Mouse (Mus musculus) heart, embryonic 10.5 days (tissue): Measurements from ENCODE around the gene Ppm1h. TPM values are rescaled to one million over a fixed set of nuclear protein-coding genes. Genes with fewer than 3 reads are reported as not detected.
A peak's percentile ranks its signal among the peaks of the same experiment; 100 is the strongest.

Source experiments
- DNase-seq: peaks from one replicate; pipeline ENCODE4 v3.0.0-alpha.2; 2017; ENCODE audit warnings: low spot score
- H3K27ac ChIP-seq: fragments of 300-500 bp; sonication (generic); 2 replicates; pipeline ENCODE4 v1.5.1; 2016; ENCODE audit warnings: mild to moderate bottlenecking
- H3K27me3 ChIP-seq: fragments of 300-500 bp; sonication (generic); 2 replicates; pipeline ENCODE4 v1.6.1; 2016; ENCODE audit warnings: mild to moderate bottlenecking; ENCODE audit not compliant: poor library complexity, insufficient read depth, severe bottlenecking
- H3K36me3 ChIP-seq: fragments of 300-500 bp; sonication (generic); 2 replicates; pipeline ENCODE4 v1.6.1; 2016; ENCODE audit warnings: mild to moderate bottlenecking, moderate library complexity
- H3K4me1 ChIP-seq: fragments of 300-500 bp; sonication (generic); 2 replicates; pipeline ENCODE4 v1.6.1; 2016; ENCODE audit warnings: mild to moderate bottlenecking
- H3K4me3 ChIP-seq: fragments of 300-500 bp; sonication (generic); 2 replicates; pipeline ENCODE4 v1.5.1; 2016; ENCODE audit warnings: mild to moderate bottlenecking, moderate library complexity
- H3K9me3 ChIP-seq: fragments of 300-500 bp; sonication (generic); 2 replicates; pipeline ENCODE4 v1.6.1; 2016; ENCODE audit warnings: mild to moderate bottlenecking, moderate library complexity
- WGBS: fragments of 180-500 bp; shearing (Covaris S2); methylation state at CpG from one replicate; pipeline ENCODE4 v1.1.7; 2016; 5-methylcytosine and 5-hydroxymethylcytosine counted together
- polyA plus RNA-seq: library from polyadenylated mRNA; unstranded; fragments of >200 nt; fragmentation: Nextera tagmentation; extraction: Ambion mirVana; gene quantifications from 2 replicates; pipeline ENCODE4 v1.2.1, GENCODE M21; 2016

Gene Ppm1h
- polyA plus RNA-seq, 1 experiment from 2014 or later, result 2.3 TPM

DNA sequence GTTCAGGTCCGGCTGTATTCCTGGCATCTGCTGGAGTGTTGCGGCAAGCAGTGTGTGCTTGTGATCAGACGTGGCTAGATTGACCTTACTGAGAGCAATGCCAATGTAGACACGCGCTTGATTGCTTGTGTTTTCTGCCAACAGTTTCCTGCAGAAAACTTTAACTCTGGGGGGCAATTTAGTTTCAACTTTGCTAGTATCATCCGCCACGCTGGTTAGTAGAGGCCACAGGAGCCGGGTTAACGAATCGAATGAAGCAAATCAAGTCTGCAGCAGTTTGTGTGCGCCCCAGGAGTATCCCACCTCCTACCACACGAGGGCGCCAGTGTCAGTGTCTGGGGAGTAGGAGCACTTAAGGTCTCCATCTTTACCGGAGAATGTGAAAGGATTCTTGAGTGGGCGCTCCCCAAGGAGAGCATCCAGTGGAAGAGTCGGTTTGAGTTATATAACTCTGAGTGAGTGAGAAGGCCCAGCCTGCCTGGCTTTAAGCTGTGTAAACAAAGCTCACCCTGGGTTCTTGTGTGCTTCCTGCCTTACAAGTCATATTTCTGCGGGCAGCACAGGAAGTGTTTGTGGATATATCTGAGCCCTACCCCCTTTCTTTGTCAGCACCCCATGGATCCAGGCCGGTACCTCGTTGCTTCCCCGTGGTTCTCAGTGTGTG is 115.8 kb downstream of the Ppm1h start:
- WGBS, result 38% methylated on average over 20 of the region's 20 CpGs
- Histone ChIP-seq H3K4me1 (no peaks in the 10 kb centered on the region), H3K36me3 (no peaks in the 10 kb centered on the region), H3K9me3 (no peaks in the 10 kb centered on the region), H3K4me3 (no peak overlapping the region), H3K27ac (peak overlapping the region; percentile 42; the same call in 1 of the 2 replicates), H3K27me3 (no peaks in the 10 kb centered on the region)
- DNase-seq, result peak; percentile 87

DNA sequence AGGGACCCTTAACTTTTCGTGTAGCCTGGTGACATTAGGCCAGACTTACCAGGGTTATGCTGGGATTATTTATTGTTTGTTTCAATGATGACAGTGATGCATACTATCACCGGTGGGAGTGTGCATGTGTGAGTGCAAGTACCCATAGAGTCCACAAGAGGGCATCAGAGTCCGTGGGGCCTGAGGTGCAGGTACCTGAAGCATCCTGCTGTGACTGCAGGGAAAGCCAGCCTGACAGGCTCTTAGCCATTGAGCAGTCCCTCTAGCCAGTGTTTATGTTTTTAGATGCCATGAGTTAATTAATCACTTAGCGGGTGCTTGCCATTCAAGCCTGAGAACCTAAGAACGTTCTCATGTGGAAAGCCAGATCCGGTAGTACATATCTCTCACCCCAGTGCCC is 119.4 kb downstream of the Ppm1h start:
- no peak overlapping the region for H3K4me3 ChIP-seq
- H3K36me3 ChIP-seq, result no peaks in the 10 kb centered on the region
- no peaks in the 10 kb centered on the region for H3K27me3 ChIP-seq
- no peak for DNase-seq
- H3K27ac ChIP-seq, result no peak overlapping the region
- peaks cover 12% of the 10 kb centered on the region for H3K4me1 ChIP-seq
- no peaks in the 10 kb centered on the region for H3K9me3 ChIP-seq
- WGBS, result 78% methylated on average over 6 of the region's 6 CpGs

DNA sequence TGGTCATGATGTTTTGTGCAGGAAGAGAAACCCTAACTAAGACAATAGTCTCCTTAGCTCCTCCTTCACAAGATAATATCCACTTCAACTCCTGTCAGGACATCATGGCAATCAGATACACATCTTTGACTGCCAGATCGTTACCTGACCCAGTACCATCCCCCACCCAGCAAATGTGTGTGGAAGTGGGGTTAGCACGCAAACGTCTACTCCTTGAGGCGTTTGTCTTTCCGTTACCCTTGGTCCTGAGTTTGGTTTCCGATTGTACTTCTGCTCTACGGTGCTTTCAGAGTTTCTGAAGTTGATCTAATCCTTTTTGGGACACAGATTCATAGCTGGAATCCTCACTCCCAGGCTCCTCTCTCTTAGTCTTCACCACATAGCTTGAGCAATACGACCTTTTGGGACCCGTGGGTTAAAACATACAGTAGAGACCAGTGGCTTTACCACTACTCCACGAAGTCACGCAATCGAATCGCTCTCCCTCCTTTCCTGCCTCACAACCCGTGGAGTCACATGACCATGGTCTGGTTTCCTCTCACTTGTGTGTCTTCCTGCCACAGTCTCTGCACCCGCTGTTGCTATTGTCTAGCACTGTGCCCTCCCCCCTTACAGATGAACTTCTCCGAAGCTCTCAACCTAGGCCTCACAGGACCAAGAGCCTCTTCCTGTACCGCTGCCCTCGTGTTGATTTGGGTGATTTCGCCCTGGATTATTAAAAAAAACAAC is 121.6 kb downstream of the Ppm1h start:
- Histone ChIP-seq H3K36me3 (no peaks in the 10 kb centered on the region), H3K4me1 (peaks cover 12% of the 10 kb centered on the region), H3K9me3 (no peaks in the 10 kb centered on the region), H3K4me3 (no peak overlapping the region), H3K27ac (no peak overlapping the region), H3K27me3 (no peaks in the 10 kb centered on the region)
- WGBS, result 76% methylated on average over 19 of the region's 19 CpGs
- DNase-seq, result no peak

DNA sequence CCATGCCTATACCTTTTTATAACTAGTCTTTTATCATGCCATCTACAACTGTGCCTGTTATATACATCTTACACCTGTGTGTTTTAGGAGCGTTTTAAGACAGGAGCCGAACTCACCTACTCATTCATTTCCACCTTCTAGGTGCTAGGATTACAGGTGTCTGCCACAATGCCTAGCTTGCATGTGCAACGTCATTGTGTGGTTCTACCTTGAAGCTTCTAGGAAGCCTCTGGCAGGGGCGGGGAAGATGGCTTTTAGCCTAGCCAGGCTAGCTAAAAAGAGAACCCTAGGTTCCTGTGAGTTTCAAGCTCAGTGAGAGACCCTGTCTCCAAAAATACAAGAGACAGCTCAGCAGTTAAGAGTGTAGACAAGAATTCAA is 122.2 kb downstream of the Ppm1h start:
- no peak for DNase-seq
- no peaks in the 10 kb centered on the region for H3K9me3 ChIP-seq
- H3K36me3 ChIP-seq, result no peaks in the 10 kb centered on the region
- no peaks in the 10 kb centered on the region for H3K27me3 ChIP-seq
- 80% methylated on average over 4 of the region's 4 CpGs for WGBS
- no peak overlapping the region for H3K4me3 ChIP-seq
- no peak overlapping the region for H3K27ac ChIP-seq
- H3K4me1 ChIP-seq, result peaks cover 12% of the 10 kb centered on the region

DNA sequence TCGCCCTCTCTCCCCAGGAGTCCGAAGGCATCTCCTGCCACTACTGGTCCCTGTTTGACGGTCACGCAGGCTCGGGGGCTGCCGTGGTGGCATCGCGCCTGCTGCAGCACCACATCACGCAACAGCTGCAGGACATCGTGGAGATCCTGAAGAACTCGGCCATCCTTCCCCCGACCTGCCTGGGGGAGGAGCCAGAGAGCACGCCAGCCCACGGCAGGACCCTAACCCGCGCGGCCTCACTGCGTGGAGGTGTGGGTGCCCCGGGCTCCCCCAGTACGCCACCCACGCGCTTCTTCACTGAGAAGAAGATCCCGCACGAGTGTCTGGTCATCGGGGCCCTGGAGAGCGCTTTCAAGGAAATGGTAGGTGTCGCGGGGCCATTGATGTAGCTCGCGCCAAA is 123.7 kb downstream of the Ppm1h start:
- peaks cover 13% of the 10 kb centered on the region for H3K4me1 ChIP-seq
- H3K36me3 ChIP-seq, result no peaks in the 10 kb centered on the region
- no peaks in the 10 kb centered on the region for H3K9me3 ChIP-seq
- no peaks in the 10 kb centered on the region for H3K27me3 ChIP-seq
- H3K4me3 ChIP-seq, result peak overlapping the region; percentile 53
- 0 out of 2 replicates have a peak overlapping the region, but pooled peaks have one; percentile 36 for H3K27ac ChIP-seq
- 27% methylated on average over 30 of the region's 30 CpGs for WGBS
- DNase-seq, result no peak

DNA sequence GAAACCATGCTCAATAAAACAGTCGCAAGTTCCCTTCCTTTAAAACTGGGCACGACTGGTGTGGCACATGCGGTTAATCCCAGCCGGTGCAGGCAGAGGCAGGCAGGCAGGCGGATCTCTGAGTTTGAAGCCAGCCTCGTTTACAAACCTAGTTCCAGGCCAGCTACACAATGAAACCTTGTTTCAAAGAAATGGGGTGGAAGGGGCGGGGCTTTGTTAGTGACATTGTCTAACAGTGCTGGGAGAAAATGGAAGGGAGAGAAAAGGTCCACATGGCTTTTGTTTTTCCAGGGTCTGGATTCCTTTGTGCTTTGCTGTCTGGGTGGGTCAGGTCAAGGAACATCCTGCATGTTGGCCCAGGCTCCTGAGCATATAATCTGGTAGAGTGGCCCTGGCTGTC is 124.3 kb downstream of the Ppm1h start:
- DNase-seq, result no peak
- Histone ChIP-seq H3K4me1 (peaks cover 18% of the 10 kb centered on the region), H3K27me3 (no peaks in the 10 kb centered on the region), H3K9me3 (no peaks in the 10 kb centered on the region), H3K4me3 (no peak overlapping the region), H3K36me3 (no peaks in the 10 kb centered on the region), H3K27ac (no peak overlapping the region)
- 66% methylated on average over 7 of the region's 7 CpGs for WGBS

DNA sequence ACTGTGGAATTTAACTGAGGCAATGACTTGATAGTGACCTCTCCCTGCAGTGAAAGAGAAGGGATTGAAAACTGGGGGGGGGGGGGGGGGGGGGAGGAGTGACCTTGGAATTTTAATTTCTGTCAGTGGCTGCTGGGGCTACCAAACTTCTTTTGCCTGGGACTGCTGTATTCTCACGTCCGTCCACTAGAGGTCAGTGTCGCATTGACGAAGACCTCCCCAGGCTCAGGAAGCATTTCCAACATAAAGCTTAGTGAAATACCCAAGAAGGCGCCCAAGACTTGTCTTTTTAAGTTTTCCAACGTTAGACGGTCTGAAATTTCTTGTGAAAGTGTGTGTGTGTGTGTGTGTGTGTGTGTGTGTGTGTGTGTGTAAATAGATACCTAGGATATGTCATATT is 125.3 kb downstream of the Ppm1h start:
- H3K27me3 ChIP-seq, result no peaks in the 10 kb centered on the region
- no peaks in the 10 kb centered on the region for H3K9me3 ChIP-seq
- DNase-seq, result peak; percentile 82
- no peak overlapping the region for H3K4me3 ChIP-seq
- H3K4me1 ChIP-seq, result peaks cover 24% of the 10 kb centered on the region
- no peaks in the 10 kb centered on the region for H3K36me3 ChIP-seq
- 8% methylated on average over 7 of the region's 7 CpGs for WGBS
- H3K27ac ChIP-seq, result no peak overlapping the region

DNA sequence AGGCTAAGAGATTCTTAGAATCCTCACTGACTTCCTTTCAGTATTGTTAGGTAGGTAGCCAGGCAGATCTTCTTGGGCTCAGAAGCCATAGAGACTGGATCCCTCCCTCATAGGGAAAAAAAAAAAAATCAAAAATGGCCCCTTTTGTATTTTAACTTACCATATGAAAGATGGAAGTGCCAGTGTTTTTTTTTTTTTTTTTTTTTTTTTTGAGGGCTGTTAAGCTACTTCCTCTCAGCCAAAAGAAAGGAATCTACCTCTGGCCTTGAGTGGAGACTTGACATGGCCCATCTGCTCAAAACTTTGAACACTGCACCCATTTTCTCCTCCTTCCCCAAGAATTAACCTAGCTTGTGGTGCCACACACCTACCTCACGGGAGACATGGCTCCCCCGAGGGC is 127.3 kb downstream of the Ppm1h start:
- H3K9me3 ChIP-seq, result no peaks in the 10 kb centered on the region
- H3K27me3 ChIP-seq, result no peaks in the 10 kb centered on the region
- no peak overlapping the region for H3K4me3 ChIP-seq
- no peak for DNase-seq
- H3K27ac ChIP-seq, result no peak overlapping the region
- H3K4me1 ChIP-seq, result peaks cover 24% of the 10 kb centered on the region
- no peaks in the 10 kb centered on the region for H3K36me3 ChIP-seq
- 65% methylated on average over 2 of the region's 2 CpGs for WGBS

DNA sequence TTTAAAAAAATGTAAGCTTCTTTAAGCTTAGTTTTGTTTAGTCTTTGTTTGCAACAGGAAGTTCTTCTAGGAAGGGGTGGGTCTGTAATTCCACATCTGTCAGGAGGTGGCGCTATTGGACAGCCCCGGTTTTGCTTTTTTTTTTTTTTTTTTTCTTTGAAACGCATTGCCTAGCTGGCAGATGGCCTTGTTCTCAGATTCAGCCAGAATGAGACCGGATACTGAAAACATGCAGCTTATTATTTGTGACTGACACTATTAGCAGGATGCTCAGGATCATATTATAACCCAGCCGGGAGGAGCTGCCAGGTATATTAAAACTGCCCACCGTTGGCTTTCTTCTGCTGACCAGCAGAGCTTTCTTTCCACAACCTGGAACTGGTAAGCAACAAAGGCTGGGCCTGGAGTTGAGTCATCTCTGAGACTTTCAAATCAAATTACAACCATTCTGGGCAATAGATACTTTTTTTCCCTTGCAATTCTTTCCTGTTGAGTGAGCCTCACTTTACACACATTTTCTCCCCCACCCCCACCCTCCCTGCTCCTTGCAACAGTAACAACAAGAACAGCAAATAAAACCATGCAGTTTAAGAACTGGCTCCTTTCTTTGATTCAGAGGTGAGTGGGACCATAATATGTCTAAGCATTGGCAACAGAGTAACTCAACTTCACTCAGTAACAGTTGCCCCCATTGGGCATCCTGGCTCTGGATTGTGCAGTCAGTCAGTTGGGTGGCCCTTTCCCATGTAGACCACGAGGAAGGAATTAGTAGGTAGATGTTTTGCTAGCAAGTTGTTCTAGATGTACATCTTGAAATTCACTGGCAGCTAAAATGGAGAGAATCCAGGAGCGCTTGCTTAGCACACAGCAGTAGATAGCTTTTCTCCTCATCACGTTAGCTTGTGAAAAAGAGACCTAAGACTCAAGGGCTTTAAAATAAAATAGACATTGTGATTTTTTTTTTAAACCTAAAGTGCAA is 128.9 kb downstream of the Ppm1h start:
- no peaks in the 10 kb centered on the region for H3K9me3 ChIP-seq
- DNase-seq, result no peak
- H3K36me3 ChIP-seq, result no peaks in the 10 kb centered on the region
- H3K27me3 ChIP-seq, result no peaks in the 10 kb centered on the region
- H3K4me3 ChIP-seq, result no peak overlapping the region
- peak overlapping the region; percentile 65 for H3K27ac ChIP-seq
- 37% methylated on average over 9 of the region's 9 CpGs for WGBS
- H3K4me1 ChIP-seq, result peaks cover 17% of the 10 kb centered on the region

DNA sequence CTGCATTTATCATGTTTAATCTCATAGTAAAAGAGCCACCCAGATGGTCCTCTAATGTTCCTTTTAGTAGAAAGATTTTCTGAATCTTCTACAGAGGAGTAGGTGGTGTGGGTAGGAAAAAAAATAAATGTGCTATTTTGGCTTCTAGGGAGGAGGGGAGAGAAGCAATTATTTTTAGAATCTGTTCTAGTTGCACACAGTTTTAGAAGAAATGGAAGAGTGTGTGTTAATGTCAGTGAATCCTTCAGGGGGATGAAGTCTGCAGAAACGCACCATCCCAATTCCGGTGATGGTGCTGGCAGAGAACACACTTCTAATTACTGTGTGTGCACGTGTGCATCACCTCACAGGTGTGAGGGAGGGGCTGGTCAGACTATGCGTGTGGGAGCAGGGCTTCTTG is 129.6 kb downstream of the Ppm1h start:
- DNase-seq, result no peak
- H3K27ac ChIP-seq, result no peak overlapping the region
- 83% methylated on average over 4 of the region's 4 CpGs for WGBS
- no peak overlapping the region for H3K4me3 ChIP-seq
- no peaks in the 10 kb centered on the region for H3K9me3 ChIP-seq
- no peaks in the 10 kb centered on the region for H3K36me3 ChIP-seq
- no peaks in the 10 kb centered on the region for H3K27me3 ChIP-seq
- H3K4me1 ChIP-seq, result peaks cover 12% of the 10 kb centered on the region; the same call in 1 of the 2 replicates

DNA sequence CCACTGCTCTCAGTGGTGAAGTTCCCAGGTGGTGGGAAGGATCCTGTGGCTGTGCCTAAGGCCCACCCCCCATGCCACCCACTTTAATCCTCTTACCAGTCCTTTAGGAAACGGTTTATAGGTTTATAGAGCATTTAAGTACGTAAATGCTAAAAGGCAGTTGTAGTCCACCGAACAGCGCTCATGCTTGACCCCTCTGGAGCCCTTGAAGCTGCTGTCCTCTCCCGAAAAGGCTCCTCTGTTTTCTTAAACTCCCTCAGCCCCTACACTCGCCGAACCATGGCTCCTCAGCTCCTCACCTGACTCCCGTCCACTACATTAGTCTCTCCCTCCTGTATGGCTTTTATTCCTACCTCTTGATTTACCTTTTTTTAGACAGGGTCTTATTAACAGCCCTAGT is 131.3 kb downstream of the Ppm1h start:
- Histone ChIP-seq H3K27ac (no peak overlapping the region), H3K36me3 (no peaks in the 10 kb centered on the region), H3K9me3 (no peaks in the 10 kb centered on the region), H3K4me3 (no peak overlapping the region), H3K27me3 (no peaks in the 10 kb centered on the region), H3K4me1 (peaks cover 12% of the 10 kb centered on the region; the same call in 1 of the 2 replicates)
- WGBS, result 77% methylated on average over 8 of the region's 8 CpGs
- no peak for DNase-seq

DNA sequence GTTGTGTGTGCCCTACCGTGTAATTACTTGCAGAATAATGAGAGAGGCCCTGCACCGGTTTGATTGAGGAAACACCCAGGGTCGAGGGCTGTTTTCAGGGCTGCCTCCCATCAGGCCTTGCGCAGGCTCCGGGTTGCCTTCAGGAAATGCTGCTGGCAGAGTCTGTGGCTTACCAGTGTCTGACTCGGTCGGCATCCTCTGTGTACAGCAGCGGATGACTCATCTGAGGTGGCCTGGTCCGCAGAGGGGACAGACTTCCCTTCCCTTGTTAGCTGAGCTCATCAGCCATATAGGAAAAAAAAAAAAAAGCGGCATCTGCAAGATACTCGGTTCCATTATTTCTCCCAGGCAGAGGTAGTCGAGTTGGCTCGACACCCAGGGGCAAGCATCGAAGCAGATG is 136.5 kb downstream of the Ppm1h start:
- Histone ChIP-seq H3K27me3 (no peaks in the 10 kb centered on the region), H3K27ac (no peak overlapping the region), H3K9me3 (no peaks in the 10 kb centered on the region), H3K36me3 (no peaks in the 10 kb centered on the region), H3K4me1 (peaks cover 5% of the 10 kb centered on the region; the same call in 1 of the 2 replicates), H3K4me3 (no peak overlapping the region)
- 71% methylated on average over 14 of the region's 14 CpGs for WGBS
- no peak for DNase-seq

DNA sequence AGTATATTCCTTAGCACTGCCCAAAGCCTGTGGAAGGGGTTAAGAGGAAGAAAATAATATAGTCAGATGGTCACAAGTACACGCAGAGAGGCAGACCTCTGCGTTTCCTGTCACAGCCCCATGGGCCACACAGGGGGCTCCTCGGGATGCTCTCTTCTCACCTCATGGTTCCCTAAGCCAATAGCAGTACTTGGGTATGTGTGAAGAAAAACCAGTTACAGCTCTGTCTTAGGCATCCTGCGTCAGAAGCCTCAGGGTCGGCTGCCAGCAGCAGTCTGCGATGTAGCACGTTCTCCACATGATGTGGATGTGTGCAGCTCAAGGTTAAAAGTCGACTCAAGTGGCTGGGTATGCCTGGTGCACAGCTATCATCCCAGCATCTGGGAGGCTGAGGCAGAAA is 139.2 kb downstream of the Ppm1h start:
- H3K27me3 ChIP-seq, result no peaks in the 10 kb centered on the region
- no peak overlapping the region for H3K27ac ChIP-seq
- no peak overlapping the region for H3K4me3 ChIP-seq
- no peak for DNase-seq
- H3K36me3 ChIP-seq, result no peaks in the 10 kb centered on the region
- WGBS, result 82% methylated on average over 8 of the region's 8 CpGs
- H3K9me3 ChIP-seq, result no peaks in the 10 kb centered on the region
- peaks cover 8% of the 10 kb centered on the region; the same call in 1 of the 2 replicates for H3K4me1 ChIP-seq
